Mouse (Mus musculus): ENCODE data around the gene Meis2.

Gene Meis2

DNA sequence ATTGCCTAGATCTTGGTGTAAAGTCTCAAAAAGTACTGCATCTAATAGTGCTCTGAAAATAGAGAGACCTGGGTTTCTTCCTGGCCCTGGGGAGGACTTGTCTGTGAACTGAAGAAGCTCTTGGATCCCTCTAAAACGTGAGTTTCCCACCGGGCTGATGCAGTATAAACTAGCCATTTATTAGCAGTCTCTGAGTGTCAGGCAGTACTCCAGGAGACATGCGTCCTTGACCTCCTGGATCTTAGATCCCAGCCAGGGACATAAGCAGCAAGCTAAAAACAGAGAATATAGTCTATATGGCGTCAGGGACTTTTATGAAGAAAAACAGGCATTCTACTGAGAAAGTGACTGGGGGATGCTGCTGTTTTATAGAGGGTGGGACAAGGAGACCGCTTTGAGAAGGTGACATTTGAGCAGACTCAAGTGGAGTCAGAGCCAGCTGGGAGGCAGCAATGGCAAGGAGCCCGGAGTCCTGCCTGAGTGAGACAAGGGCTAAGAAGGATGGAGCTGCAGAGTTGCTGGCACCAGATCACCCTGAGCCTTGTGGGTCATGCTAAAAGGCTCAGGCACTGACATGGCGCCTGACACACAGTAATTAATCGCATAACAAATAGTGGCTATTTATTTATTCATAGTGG, 126.6 kb downstream of the Meis2 start:
- DNase-seq: no peak

GRCm38 (mm10) chr2:115938296-115938695, 127.3 kb downstream of the Meis2 start:
- no peak for DNase-seq

DNA sequence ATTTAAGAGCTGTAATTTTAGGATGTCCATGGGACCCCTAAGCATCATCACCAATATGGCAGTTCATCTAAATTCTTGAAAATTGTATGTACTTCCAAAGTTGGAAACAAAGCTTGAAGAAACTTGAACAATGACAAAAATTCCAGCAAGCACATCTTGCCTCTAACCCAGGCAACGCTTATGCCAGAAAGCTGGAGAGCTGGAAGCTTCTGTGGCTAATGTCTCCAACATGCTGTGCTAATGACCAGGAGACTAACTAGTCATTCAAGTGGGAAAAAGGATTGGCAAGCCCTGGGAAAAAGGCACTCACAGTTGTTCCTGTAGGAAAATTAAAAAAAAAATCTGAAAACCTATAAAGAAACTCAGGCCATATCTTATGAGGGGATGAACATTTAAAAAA, 127.7 kb downstream of the Meis2 start:
- DNase-seq: no peak

GRCm38 (mm10) chr2:115936786-115937185, 128.9 kb downstream of the Meis2 start:
- DNase-seq: no peak

DNA sequence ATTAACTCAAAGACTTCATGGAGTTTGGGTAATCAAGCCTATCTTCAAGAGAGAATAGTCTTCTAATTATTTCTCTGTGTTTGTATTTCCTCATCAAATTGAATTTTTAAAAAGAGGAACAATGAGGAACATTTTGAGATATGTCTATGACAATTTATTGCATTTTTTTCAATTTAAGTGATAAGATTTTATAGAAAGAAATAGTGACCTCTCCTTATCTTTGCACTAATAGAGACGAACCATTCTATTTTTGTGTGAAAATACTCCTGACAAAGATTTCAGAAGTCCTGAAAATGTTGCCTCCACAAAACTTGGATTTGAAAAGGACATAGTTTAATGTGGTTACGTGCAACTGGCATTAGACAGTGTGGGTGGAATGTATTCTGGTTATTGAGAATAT, 131.3 kb downstream of the Meis2 start:
- DNase-seq: no peak

- no peak for DNase-seq
Observed at GRCm38 (mm10) chr2:115933259-115933658, 132.4 kb downstream of the Meis2 start.

DNA sequence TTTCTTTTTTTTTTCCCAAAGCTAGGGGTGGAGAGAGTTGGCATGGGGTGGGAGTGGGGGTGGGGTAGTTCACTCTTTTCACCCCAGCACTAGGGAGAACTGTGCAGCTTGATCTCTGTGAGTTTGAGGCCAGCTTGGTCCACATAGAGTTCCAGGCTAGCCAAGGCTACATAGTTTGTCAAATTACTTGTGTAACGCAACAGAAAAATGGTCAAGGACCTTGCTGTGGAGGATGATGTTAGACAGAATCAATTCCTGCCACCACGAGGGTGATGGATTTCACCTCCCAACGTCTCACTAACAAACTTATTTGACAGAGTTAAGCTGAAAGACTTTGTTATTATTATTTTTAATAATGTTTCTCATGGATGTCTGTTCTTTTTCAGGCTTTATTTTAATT, 139.9 kb downstream of the Meis2 start:
- DNase-seq: no peak

- no peak for DNase-seq
Observed at GRCm38 (mm10) chr2:115924472-115924871, 141.2 kb downstream of the Meis2 start.

- DNase-seq: no peak
Observed at GRCm38 (mm10) chr2:115923247-115923646, 142.4 kb downstream of the Meis2 start.

GRCm38 (mm10) chr2:115921687-115922086, 144.0 kb downstream of the Meis2 start:
- DNase-seq: no peak

DNA sequence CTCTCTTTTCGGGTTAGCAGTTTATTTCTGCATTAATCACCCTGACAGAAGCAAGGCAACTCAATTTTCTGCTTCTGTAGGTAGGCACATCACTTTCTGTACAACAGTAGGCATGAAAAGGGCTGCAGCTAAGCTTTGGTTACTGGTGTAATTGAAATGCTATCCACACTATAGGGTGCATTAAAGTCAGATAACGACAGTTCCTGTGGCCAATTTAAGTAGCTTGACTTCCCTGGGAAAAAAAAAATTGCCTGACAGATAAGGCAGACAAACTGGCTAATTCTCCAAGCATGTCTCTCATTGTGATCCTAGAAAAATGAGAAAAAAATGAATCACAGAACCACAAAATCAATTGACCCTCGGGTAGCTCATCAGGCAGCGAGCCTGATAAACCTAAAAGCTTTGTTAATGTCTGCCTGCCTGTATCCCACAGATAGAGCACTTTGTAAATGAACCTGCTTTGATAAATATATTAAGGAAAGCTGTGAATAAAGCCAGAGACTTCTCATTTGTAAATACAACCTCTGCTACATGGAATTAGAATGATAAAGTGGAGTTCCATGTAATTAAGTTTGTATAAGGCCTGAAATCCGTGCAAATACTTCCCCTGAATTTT, 145.2 kb downstream of the Meis2 start:
- no peak for DNase-seq

DNA sequence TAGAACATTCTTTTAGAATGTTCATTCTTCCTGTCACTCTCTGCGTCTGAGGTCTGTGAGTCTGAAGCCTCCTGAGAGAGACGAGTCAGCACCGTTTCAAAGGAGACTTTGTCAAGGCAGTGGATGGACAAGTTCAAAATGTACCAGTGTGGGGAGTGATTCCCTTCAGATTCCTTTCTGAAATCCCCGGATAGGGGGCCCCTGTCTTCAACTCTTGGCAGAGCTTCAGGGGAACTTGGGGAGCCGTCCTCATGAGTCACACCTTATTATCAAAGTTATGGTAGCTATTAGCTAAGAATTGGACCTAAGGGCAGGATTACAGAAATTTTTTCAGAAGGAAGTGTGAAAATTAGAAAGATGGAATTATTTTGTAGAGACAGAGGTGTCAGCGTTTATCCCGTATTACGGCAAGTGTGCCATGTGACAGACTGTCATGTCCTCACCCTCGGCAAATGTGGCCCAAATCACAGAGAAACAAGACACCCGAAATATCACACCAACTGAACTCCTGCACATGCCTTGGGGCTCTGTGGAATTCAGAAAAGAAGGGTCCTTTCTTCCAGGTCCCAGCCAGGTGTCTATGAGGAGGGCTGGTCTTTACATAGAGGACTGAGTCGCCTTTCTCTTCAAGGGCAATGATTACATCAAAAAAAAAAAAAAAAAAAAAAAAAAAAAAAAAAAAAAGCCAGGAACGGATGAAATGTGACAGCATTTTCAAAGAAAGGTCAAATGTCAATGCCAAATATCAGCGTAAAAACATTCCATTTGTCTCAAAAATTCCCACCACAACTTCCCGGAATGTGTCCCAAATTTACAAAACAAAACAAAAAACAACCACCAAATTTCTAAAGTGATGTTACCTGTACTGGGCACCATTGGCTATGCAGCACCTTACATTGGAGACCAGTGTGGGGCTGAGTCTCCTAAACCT, 146.2 kb downstream of the Meis2 start:
- no peak for DNase-seq

- no peak for DNase-seq
Observed at GRCm38 (mm10) chr2:115918561-115918960, 147.1 kb downstream of the Meis2 start.

GRCm38 (mm10) chr2:115914539-115914938, 151.1 kb downstream of the Meis2 start:
- DNase-seq: no peak

DNA sequence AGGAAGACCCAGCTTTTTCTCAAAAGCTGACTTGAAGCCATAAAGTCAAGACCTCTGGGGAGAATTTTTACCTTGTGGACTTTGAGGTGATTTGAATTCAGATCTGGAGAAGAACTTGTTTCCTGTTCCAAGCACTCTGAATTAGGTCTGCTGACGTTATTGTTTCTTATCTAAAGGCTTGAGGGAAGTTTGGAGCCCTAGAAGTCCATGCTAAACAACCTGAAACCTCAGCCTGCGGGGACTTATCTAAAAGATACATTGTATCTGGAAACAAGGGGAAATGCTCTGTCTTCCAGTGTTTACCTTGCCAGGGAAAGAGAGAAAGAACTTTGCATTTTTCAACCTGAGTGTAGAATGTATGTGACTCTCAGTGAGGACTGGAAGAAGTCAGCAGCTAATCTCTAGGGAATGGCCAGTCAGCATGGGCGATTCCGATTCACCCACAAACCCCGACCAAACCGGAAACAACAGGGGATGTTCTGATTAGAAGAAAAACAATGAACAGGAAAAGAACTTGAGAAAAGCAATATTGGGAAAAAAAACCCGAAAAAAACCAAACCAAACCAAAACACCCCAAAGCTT, 152.6 kb downstream of the Meis2 start:
- DNase-seq: no peak

- no peak for DNase-seq
Observed at GRCm38 (mm10) chr2:115911913-115912642, 153.6 kb downstream of the Meis2 start.

DNA sequence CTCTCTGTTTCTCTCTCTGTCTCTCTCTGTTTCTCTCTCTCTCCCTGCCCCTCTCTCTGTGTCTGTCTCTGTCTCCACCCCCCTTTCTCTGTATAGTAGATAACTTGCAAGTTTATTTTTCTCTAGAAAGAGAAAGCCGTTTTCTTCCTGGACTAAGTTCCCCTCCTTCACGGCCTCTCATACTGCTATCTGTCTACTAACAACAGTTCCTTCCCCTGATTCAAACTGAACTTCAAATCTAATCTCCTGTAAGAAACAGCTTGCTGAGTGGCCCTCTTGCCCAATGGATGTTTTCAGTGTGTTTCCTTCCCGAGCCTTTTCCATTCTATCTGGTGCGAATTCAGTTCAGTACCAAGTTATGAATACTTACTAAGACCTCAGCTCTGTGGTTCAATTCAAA, 155.4 kb downstream of the Meis2 start:
- DNase-seq: no peak

- DNase-seq: no peak
Observed at GRCm38 (mm10) chr2:115901007-115901406, 164.6 kb downstream of the Meis2 start.

DNA sequence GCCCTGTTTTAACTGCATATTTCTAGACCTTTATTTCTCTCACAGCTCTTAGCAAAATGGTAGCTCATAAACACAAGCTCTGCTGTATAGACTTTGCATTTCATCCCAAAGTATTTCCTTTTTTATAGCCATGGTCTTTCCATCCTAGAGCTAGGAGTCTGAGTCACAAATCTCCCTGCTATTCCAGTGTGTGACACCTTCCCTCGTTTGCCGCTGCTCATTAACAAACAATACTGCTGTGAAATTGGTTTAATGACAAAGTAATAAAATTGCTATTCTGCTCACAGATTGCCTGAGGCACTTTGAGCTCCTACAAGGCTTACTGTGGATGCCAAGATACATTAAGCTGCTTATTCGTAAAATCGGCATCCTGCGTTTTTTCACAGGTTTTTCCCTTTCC, 168.1 kb downstream of the Meis2 start:
- no peak for DNase-seq

- DNase-seq: no peak
Observed at GRCm38 (mm10) chr2:115897001-115897400, 168.6 kb downstream of the Meis2 start.

DNA sequence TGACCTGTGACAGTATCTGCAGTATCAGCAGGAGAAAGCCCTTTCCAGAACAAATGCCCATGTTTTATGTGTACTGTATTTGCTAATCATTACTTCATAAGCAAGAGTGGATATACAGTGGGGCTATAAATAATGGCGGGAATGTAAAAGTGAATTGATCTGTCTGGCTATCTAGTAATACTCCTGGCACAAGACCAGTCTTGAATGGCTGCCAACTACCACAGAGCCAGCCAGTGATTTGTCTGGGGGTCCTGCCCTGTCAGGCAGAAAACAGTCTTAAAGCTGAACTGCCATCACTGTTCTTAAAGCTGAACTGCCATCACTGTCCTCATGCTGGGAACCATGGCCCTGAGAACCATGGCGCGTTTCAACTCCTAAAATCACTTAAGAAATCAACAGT, 169.9 kb downstream of the Meis2 start:
- DNase-seq: no peak

- DNase-seq: no peak
Observed at GRCm38 (mm10) chr2:115895256-115895655, 170.4 kb downstream of the Meis2 start.

DNA sequence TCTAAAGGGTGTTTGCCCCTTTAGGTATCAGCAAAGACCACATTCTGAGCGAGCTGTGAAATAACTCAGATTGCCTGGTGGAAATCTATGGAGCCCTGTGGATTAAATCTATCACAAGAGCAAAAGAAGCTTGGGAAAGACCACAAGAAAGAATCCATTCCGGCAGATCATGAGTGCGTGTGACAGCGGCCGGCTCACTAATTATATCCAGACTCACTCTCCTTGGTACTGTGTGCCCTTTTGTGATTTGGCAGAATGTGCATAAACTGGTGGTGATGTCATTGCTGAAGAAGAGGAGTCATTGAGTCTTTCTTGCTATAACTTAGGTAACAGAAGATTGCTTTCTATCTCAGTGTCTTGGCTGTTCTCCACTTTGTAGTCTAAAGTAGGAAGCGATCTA, 172.5 kb downstream of the Meis2 start:
- no peak for DNase-seq
